Mouse (Mus musculus): ENCODE measurements around the gene Crip1. TPM values are rescaled to one million over a fixed set of nuclear protein-coding genes. Genes with fewer than 3 reads are reported as not detected.
"Not testable (repeated sequence)": the region's sequence is repeated elsewhere in the genome, so short reads cannot be mapped to it uniquely, and the experiment has no call there.

Crip1 gene
- polyA plus RNA-seq, 1 experiment from 2014 or later: 35.1 TPM

- Histone ChIP-seq H3K4me3 (replicated peaks) (no peak overlapping the region), H3K36me3 (peaks cover 40% of the 10 kb centered on the region), H3K4me1 (replicated peaks) (no peaks in the 10 kb centered on the region), H3K9me3 (peaks cover 3% of the 10 kb centered on the region; the same call in 1 of the 2 replicates), H3K4me2 (replicated peaks) (no peak overlapping the region), H3K9ac (replicated peaks) (no peak overlapping the region), H3K27me3 (no peaks in the 10 kb centered on the region), H3K27ac (no peak overlapping the region)
- no peak for ATAC-seq
- WGBS: 71% methylated on average over 2 of the region's 2 CpGs
Observed at GRCm38 (mm10) chr12:113193423-113193822, 47.3 kb downstream of the Crip1 start.

- not testable (repeated sequence) for H3K4me2 ChIP-seq (replicated peaks); H3K27me3 ChIP-seq; H3K36me3 ChIP-seq; H3K4me3 ChIP-seq (replicated peaks); H3K9ac ChIP-seq (replicated peaks); ATAC-seq; H3K9me3 ChIP-seq; H3K27ac ChIP-seq; H3K4me1 ChIP-seq (replicated peaks)
- 94% methylated on average over 3 of the region's 6 CpGs for WGBS
Observed at GRCm38 (mm10) chr12:113199132-113199531, 53.0 kb downstream of the Crip1 start.

GRCm38 (mm10) chr12:113201301-113201700 is 55.2 kb downstream of the Crip1 start:
- H3K4me1 ChIP-seq (replicated peaks): no peaks in the 10 kb centered on the region
- H3K27ac ChIP-seq: no peak overlapping the region
- no peaks in the 10 kb centered on the region for H3K36me3 ChIP-seq
- H3K27me3 ChIP-seq: no peaks in the 10 kb centered on the region
- no peak overlapping the region for H3K9ac ChIP-seq (replicated peaks)
- H3K4me2 ChIP-seq (replicated peaks): no peak overlapping the region
- H3K4me3 ChIP-seq (replicated peaks): no peak overlapping the region
- 84% methylated on average over 4 of the region's 4 CpGs for WGBS
- no peaks in the 10 kb centered on the region for H3K9me3 ChIP-seq
- ATAC-seq: no peak

GRCm38 (mm10) chr12:113202008-113202407 is 55.9 kb downstream of the Crip1 start:
- Histone ChIP-seq H3K9me3 (no peaks in the 10 kb centered on the region), H3K27me3 (no peaks in the 10 kb centered on the region), H3K4me2 (replicated peaks) (no peak overlapping the region), H3K4me1 (replicated peaks) (no peaks in the 10 kb centered on the region), H3K27ac (no peak overlapping the region), H3K4me3 (replicated peaks) (no peak overlapping the region), H3K9ac (replicated peaks) (no peak overlapping the region), H3K36me3 (no peaks in the 10 kb centered on the region)
- no peak for ATAC-seq

Other genes starting within 250 kb of the Crip1 start
- gene Jag2, start 216.5 kb upstream of the Crip1 start, polyA plus RNA-seq (2015; fragmentation: Nextera tagmentation; extraction: Ambion mirVana): 9.4 and 10.5 TPM in 2 replicates
- gene Nudt14, start 204.2 kb upstream of the Crip1 start, polyA plus RNA-seq (2015; fragmentation: Nextera tagmentation; extraction: Ambion mirVana): 53.7 and 61.9 TPM in 2 replicates
- gene Btbd6, start 169.8 kb upstream of the Crip1 start, polyA plus RNA-seq (2015; fragmentation: Nextera tagmentation; extraction: Ambion mirVana): 36.1 and 37.8 TPM in 2 replicates
- gene Brf1, start 145.6 kb upstream of the Crip1 start, polyA plus RNA-seq (2015; fragmentation: Nextera tagmentation; extraction: Ambion mirVana): 60.3 and 61.9 TPM in 2 replicates
- 23.8 and 26.5 TPM in 2 replicates for gene Pacs2, start 131.8 kb upstream of the Crip1 start, polyA plus RNA-seq (2015; fragmentation: Nextera tagmentation; extraction: Ambion mirVana)
- gene Tex22, start 71.8 kb upstream of the Crip1 start, polyA plus RNA-seq (2015; fragmentation: Nextera tagmentation; extraction: Ambion mirVana): 0.20 TPM in 1 of 2 replicates, not detected in the other
- 17.2 and 17.4 TPM in 2 replicates for gene Mta1, start 48.0 kb upstream of the Crip1 start, polyA plus RNA-seq (2015; fragmentation: Nextera tagmentation; extraction: Ambion mirVana)
- gene Crip2, start 6.1 kb upstream of the Crip1 start, polyA plus RNA-seq (2015; fragmentation: Nextera tagmentation; extraction: Ambion mirVana): 360 TPM in 2 replicates
- 21.3 and 21.6 TPM in 2 replicates for gene Tedc1, start 10.1 kb downstream of the Crip1 start, polyA plus RNA-seq (2015; fragmentation: Nextera tagmentation; extraction: Ambion mirVana)
- 24.7 and 30.2 TPM in 2 replicates for gene Tmem121, start 39.6 kb downstream of the Crip1 start, polyA plus RNA-seq (2015; fragmentation: Nextera tagmentation; extraction: Ambion mirVana)

Measured in midbrain, embryonic 13.5 days (tissue).